Mouse (Mus musculus) liver, adult 2 months (tissue): ENCODE data around the gene Timmdc1. TPM values are rescaled to one million over a fixed set of nuclear protein-coding genes. Genes with fewer than 3 reads are reported as not detected.

Experiments used
- DNase-seq: peaks from one replicate; pipeline ENCODE4 v3.0.0-alpha.2; 2011; ENCODE audit warnings: low read depth, low spot score; ENCODE audit errors: extremely low read depth
- H3K27ac ChIP-seq: fragments of 200-500 bp; replicated peaks from 2 replicates; pipeline ENCODE4 v1.5.1; 2012; ENCODE audit warnings: low read depth, mild to moderate bottlenecking, control low read depth, inconsistent platforms, low read length; ENCODE audit not compliant: insufficient read depth
- H3K27me3 ChIP-seq: fragments of 200-500 bp; 2 replicates; pipeline ENCODE4 v1.6.1; 2012; ENCODE audit warnings: mild to moderate bottlenecking, moderate library complexity, low read length, inconsistent platforms; ENCODE audit not compliant: control insufficient read depth, insufficient read depth
- H3K36me3 ChIP-seq: fragments of 200-500 bp; 2 replicates; pipeline ENCODE4 v1.6.1; 2012; ENCODE audit warnings: low read length, inconsistent platforms; ENCODE audit not compliant: control insufficient read depth, insufficient read depth
- H3K4me1 ChIP-seq: fragments of 200-500 bp; 2 replicates; pipeline ENCODE4 v1.6.1; 2011; ENCODE audit warnings: low read length; ENCODE audit not compliant: control insufficient read depth, insufficient read depth
- H3K4me3 ChIP-seq: fragments of 200-500 bp; 2 replicates; pipeline ENCODE4 v1.5.1; 2011; ENCODE audit warnings: low read depth, mild to moderate bottlenecking, control low read depth, low read length, moderate library complexity; ENCODE audit not compliant: insufficient read depth
- H3K79me2 ChIP-seq: fragments of 200-500 bp; 2 replicates; pipeline ENCODE4 v1.6.1; 2012; ENCODE audit warnings: inconsistent platforms, mild to moderate bottlenecking, low read length, moderate library complexity; ENCODE audit not compliant: control insufficient read depth, insufficient read depth
- H3K9ac ChIP-seq: fragments of 200-500 bp; 2 replicates; pipeline ENCODE4 v1.6.1; 2012; ENCODE audit warnings: low read depth, mild to moderate bottlenecking, control low read depth, inconsistent platforms, low read length
- CTCF ChIP-seq: fragments of 200-500 bp; IDR thresholded peaks from 2 replicates; pipeline ENCODE4 v1.5.1; 2011; ENCODE audit warnings: low read depth, low read length, control low read depth
- POLR2A ChIP-seq: fragments of 200-500 bp; IDR thresholded peaks from 2 replicates; pipeline ENCODE4 v1.6.1; 2011; ENCODE audit warnings: low read length, control low read depth; ENCODE audit not compliant: insufficient read depth; ENCODE audit errors: extremely low read depth
- WGBS: fragments of 180-500 bp; shearing (Covaris S2); methylation state at CpG from one replicate; pipeline ENCODE4 v1.1.7; 2018; 5-methylcytosine and 5-hydroxymethylcytosine counted together
- polyA plus RNA-seq: library from polyadenylated mRNA; depleted of rRNA; stranded (reverse); fragments of >200 nt; gene quantifications from 2 replicates; pipeline ENCODE4 v1.2.3, GENCODE M21; 2012
- total RNA-seq: library from RNA; depleted of rRNA; stranded (reverse); fragments of >200 nt; gene quantifications from 2 replicates; pipeline ENCODE4 v1.2.3, GENCODE M21; 2014

Timmdc1 gene
- total and polyA plus RNA-seq, 2 experiments, result 30.4 to 35.7 TPM

- H3K36me3 ChIP-seq, result peaks cover 17% of the 10 kb centered on the region
- TF ChIP-seq POLR2A, result no peak
- H3K9ac ChIP-seq, result no peak overlapping the region
- no peak for DNase-seq
- no peaks in the 10 kb centered on the region for H3K27me3 ChIP-seq
- no peaks in the 10 kb centered on the region for H3K79me2 ChIP-seq
- H3K4me1 ChIP-seq, result no peaks in the 10 kb centered on the region
- H3K4me3 ChIP-seq, result no peak overlapping the region
- no peak overlapping the region for H3K27ac ChIP-seq
- WGBS, result 96% methylated on average over 2 of the region's 2 CpGs
Observed at GRCm38 (mm10) chr16:38510846-38511245, 11.6 kb downstream of the Timmdc1 start.

GRCm38 (mm10) chr16:38506041-38506634, 16.3 kb downstream of the Timmdc1 start:
- Histone ChIP-seq H3K4me3 (no peak overlapping the region), H3K27ac (no peak overlapping the region), H3K4me1 (no peaks in the 10 kb centered on the region), H3K9ac (no peak overlapping the region), H3K36me3 (peaks cover 41% of the 10 kb centered on the region), H3K79me2 (no peaks in the 10 kb centered on the region), H3K27me3 (no peaks in the 10 kb centered on the region)
- DNase-seq, result peak; percentile 51
- TF ChIP-seq POLR2A (no peak), CTCF (peak; percentile 72)
- 71% methylated on average over 4 of the region's 4 CpGs for WGBS

GRCm38 (mm10) chr16:38503528-38503927, 18.9 kb downstream of the Timmdc1 start:
- peaks cover 54% of the 10 kb centered on the region for H3K36me3 ChIP-seq
- no peak overlapping the region for H3K27ac ChIP-seq
- TF ChIP-seq CTCF, result no peak
- no peaks in the 10 kb centered on the region for H3K4me1 ChIP-seq
- no peak overlapping the region for H3K4me3 ChIP-seq
- H3K79me2 ChIP-seq, result no peaks in the 10 kb centered on the region
- WGBS, result 67% methylated on average over 4 of the region's 4 CpGs
- no peak overlapping the region for H3K9ac ChIP-seq
- no peaks in the 10 kb centered on the region for H3K27me3 ChIP-seq
- no peak for DNase-seq

- Histone ChIP-seq H3K27me3 (no peaks in the 10 kb centered on the region), H3K4me3 (no peak overlapping the region), H3K79me2 (no peaks in the 10 kb centered on the region), H3K27ac (no peak overlapping the region), H3K4me1 (no peaks in the 10 kb centered on the region), H3K36me3 (peaks cover 53% of the 10 kb centered on the region), H3K9ac (no peak overlapping the region)
- no peak for DNase-seq
- 68% methylated on average over 10 of the region's 10 CpGs for WGBS
- TF ChIP-seq CTCF, result no peak
Observed at GRCm38 (mm10) chr16:38502469-38502868, 20.0 kb downstream of the Timmdc1 start.

- DNase-seq, result no peak
- no peak for TF ChIP-seq POLR2A
- no peak for TF ChIP-seq CTCF
- no peaks in the 10 kb centered on the region for H3K4me1 ChIP-seq
- no peaks in the 10 kb centered on the region for H3K79me2 ChIP-seq
- no peak overlapping the region for H3K9ac ChIP-seq
- peaks cover 31% of the 10 kb centered on the region for H3K36me3 ChIP-seq
- no peak overlapping the region for H3K4me3 ChIP-seq
- WGBS, result 90% methylated on average over 7 of the region's 7 CpGs
- no peak overlapping the region for H3K27ac ChIP-seq
- no peaks in the 10 kb centered on the region for H3K27me3 ChIP-seq
Observed at GRCm38 (mm10) chr16:38496604-38497140, 25.8 kb downstream of the Timmdc1 start.

GRCm38 (mm10) chr16:38493890-38494289, 28.6 kb downstream of the Timmdc1 start:
- WGBS, result 83% methylated on average over 10 of the region's 10 CpGs
- no peak overlapping the region for H3K4me3 ChIP-seq
- no peaks in the 10 kb centered on the region for H3K79me2 ChIP-seq
- DNase-seq, result peak; percentile 28
- TF ChIP-seq CTCF, result no peak
- TF ChIP-seq POLR2A, result no peak
- no peak overlapping the region for H3K9ac ChIP-seq
- no peaks in the 10 kb centered on the region for H3K4me1 ChIP-seq
- H3K27ac ChIP-seq, result no peak overlapping the region
- H3K36me3 ChIP-seq, result peaks cover 14% of the 10 kb centered on the region
- no peaks in the 10 kb centered on the region for H3K27me3 ChIP-seq
